Mouse (Mus musculus) thymus, adult 2 months (tissue): Measurements from ENCODE around the gene Slitrk1.

Experiments
- CTCF ChIP-seq: fragments of 200-500 bp; IDR thresholded peaks from 2 replicates; pipeline ENCODE4 v1.5.1; 2012; ENCODE audit warnings: mild to moderate bottlenecking, control low read depth, low read length, moderate library complexity, borderline replicate concordance; ENCODE audit not compliant: control insufficient read depth, poor library complexity, insufficient read depth; ENCODE audit errors: extremely low read depth
- POLR2A ChIP-seq: fragments of 200-500 bp; IDR thresholded peaks from 2 replicates; pipeline ENCODE4 v1.6.1; 2012; ENCODE audit warnings: mild to moderate bottlenecking, low read length, control low read depth, moderate library complexity; ENCODE audit not compliant: control insufficient read depth, poor library complexity, insufficient read depth; ENCODE audit errors: extremely low read depth

- TF ChIP-seq CTCF: no peak
- TF ChIP-seq POLR2A: no peak
Observed at GRCm38 (mm10) chr14:108859310-108859709, 54.6 kb downstream of the Slitrk1 start.
